Mouse (Mus musculus) thymus, adult 2 months (tissue): ENCODE measurements around the gene Rps17.

Experiments used
- CTCF ChIP-seq: fragments of 200-500 bp; IDR thresholded peaks from 2 replicates; pipeline ENCODE4 v1.5.1; 2012; ENCODE audit warnings: mild to moderate bottlenecking, control low read depth, low read length, moderate library complexity, borderline replicate concordance; ENCODE audit not compliant: control insufficient read depth, poor library complexity, insufficient read depth; ENCODE audit errors: extremely low read depth
- POLR2A ChIP-seq: fragments of 200-500 bp; IDR thresholded peaks from 2 replicates; pipeline ENCODE4 v1.6.1; 2012; ENCODE audit warnings: mild to moderate bottlenecking, low read length, control low read depth, moderate library complexity; ENCODE audit not compliant: control insufficient read depth, poor library complexity, insufficient read depth; ENCODE audit errors: extremely low read depth

DNA sequence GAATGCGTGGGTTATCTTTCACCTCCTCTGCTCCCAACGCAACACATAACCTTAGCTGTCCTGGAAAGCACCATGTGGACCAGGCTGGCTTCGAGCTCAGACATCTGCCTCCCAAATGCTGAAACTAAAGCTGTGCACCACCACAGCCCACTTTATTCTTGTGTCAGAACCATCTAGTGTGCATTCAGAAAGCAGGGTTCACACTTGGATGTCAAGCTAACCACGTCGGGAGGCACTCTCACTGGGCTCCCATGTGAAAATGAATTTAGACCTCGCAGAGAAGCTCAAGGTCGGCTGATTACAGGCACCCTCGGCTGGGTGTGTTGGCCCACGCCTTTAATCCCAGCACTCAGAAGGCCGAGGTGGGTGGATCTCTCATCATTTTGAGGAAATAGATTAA, 1.2 kb downstream of the Rps17 start:
- TF ChIP-seq CTCF (no peak), POLR2A (no peak)
